Mouse (Mus musculus): ENCODE data around the gene Mllt6. TPM values are rescaled to one million over a fixed set of nuclear protein-coding genes. Genes with fewer than 3 reads are reported as not detected.
A peak's percentile ranks its signal among the peaks of the same experiment; 100 is the strongest.

The Mllt6 gene
- total and polyA plus RNA-seq, 3 experiments, result 24.3 to 55.6 (median 43.0) TPM

GRCm38 (mm10) chr11:97685613-97686321 is 22.6 kb downstream of the Mllt6 start, which contains the start of gene Cisd3:
TSS of gene Cisd3 (plus strand) at chr11:97685826.
- H3K36me3 ChIP-seq (replicated peaks in 1 of 2; ENCODE audit: control insufficient read depth in 1 of 2, insufficient read depth in 1 of 2, low read length in 1 of 2), result peaks cover 38 to 60% of the 10 kb centered on the region in 2 experiments
- H3K4me1 ChIP-seq (ENCODE audit: control insufficient read depth in 1 of 2, insufficient read depth in 2 of 2), result peaks cover 28 to 56% of the 10 kb centered on the region in 2 experiments
- peak within 1 kb of the TSS; percentile 62 to 79 (median 68) for H3K4me3 ChIP-seq (replicated peaks in 1 of 3; ENCODE audit: low read depth in 2 of 3, low read length in 2 of 3, poor library complexity in 1 of 3)
- peak within 1 kb of the TSS; percentile 91 for H3K4me2 ChIP-seq (ENCODE audit: insufficient read depth, low read depth, poor library complexity, severe bottlenecking)
- H3K9me3 ChIP-seq (replicated peaks; ENCODE audit: low read length), result no peaks in the 10 kb centered on the region
- dilution Hi-C loops (cut with MboI; ENCODE audit: extremely low pct_ligation_motif_present, extremely low pct_unique_long_range_greater_than_20kb, low sequenced_read_pairs) (no loop called here), in situ Hi-C loops (cut with MboI; ENCODE audit: low pct_ligation_motif_present, low pct_unique_long_range_greater_than_20kb, low sequenced_read_pairs) (no loop called here)
- H3K27ac ChIP-seq (ENCODE audit: insufficient read depth, low read depth), result peak within 1 kb of the TSS; percentile 79
- H3K9ac ChIP-seq (ENCODE audit: insufficient read depth, low read depth), result peak within 1 kb of the TSS; percentile 66
- H3K27me3 ChIP-seq (replicated peaks), result no peaks in the 10 kb centered on the region
- TF ChIP-seq SMC3 (IDR thresholded peaks at IDR 0.05; ENCODE audit: low read depth, low read length) (peak; percentile 22; the same call in 1 of the 2 replicates), NELFE (IDR thresholded peaks at IDR 0.05; ENCODE audit: low read depth, low read length) (0 out of 2 replicates have a peak, but pooled peaks have one; percentile 9), MXI1 (IDR thresholded peaks at IDR 0.05; ENCODE audit: low read depth, low read length) (peak; percentile 88), HCFC1 (IDR thresholded peaks at IDR 0.05; ENCODE audit: low read depth, low read length) (peak; percentile 47), PAX5 (IDR thresholded peaks at IDR 0.05; ENCODE audit: low read length) (no peak), E2F4 (IDR thresholded peaks at IDR 0.05; ENCODE audit: insufficient replicate concordance, low read depth, low read length) (no peak), IRF4 (IDR thresholded peaks at IDR 0.05; ENCODE audit: low read depth, low read length) (peak; percentile 53; the same call in 1 of the 2 replicates), JUN (IDR thresholded peaks at IDR 0.05; ENCODE audit: insufficient read depth, low read depth, low read length) (no peak), MAX (IDR thresholded peaks at IDR 0.05; ENCODE audit: low read length) (peak; percentile 70), MEF2A (IDR thresholded peaks at IDR 0.05; ENCODE audit: borderline replicate concordance, low read depth, low read length) (peak; percentile 48; the same call in 1 of the 2 replicates), TCF12 (IDR thresholded peaks at IDR 0.05; ENCODE audit: low read depth, low read length) (peak; percentile 70), USF1 (IDR thresholded peaks at IDR 0.05; ENCODE audit: low read depth, low read length) (peak; percentile 15; the same call in 1 of the 2 replicates), BHLHE40 (IDR thresholded peaks at IDR 0.05; ENCODE audit: low read depth, low read length) (peak; percentile 70), RAD21 (IDR thresholded peaks at IDR 0.05; ENCODE audit: low read depth, low read length) (peak; percentile 10), MYC (IDR thresholded peaks at IDR 0.05; ENCODE audit: low read depth, low read length) (peak; percentile 21; the same call in 1 of the 2 replicates), ZNF384 (IDR thresholded peaks at IDR 0.05; ENCODE audit: low read depth, low read length) (peak; percentile 74), ZKSCAN1 (IDR thresholded peaks at IDR 0.05; ENCODE audit: borderline replicate concordance, low read depth, low read length) (no peak), ZMIZ1 (IDR thresholded peaks at IDR 0.05; ENCODE audit: low read depth, low read length) (no peak), KAT2A (IDR thresholded peaks at IDR 0.05; ENCODE audit: insufficient replicate concordance, low read length) (no peak), UBTF (IDR thresholded peaks at IDR 0.05; ENCODE audit: low read depth, low read length) (no peak), CTCF (conservative IDR thresholded peaks at IDR 0.05 in 1 of 2, IDR thresholded peaks at IDR 0.05 in 1 of 2; ENCODE audit: low read depth in 2 of 2, low read length in 2 of 2) (peak in 1 of 2 experiments; percentile 26; a peak in 1 of 4 replicates), GABPA (IDR thresholded peaks at IDR 0.05; ENCODE audit: insufficient replicate concordance, low read depth, low read length) (no peak), USF2 (conservative IDR thresholded peaks at IDR 0.05; ENCODE audit: low read depth, low read length) (no peak), EP300 (IDR thresholded peaks at IDR 0.05; ENCODE audit: low read length) (no peak), CHD2 (IDR thresholded peaks at IDR 0.05; ENCODE audit: low read length) (no peak; the same call in 1 of the 2 replicates), POLR2A (IDR thresholded peaks at IDR 0.05; ENCODE audit: low read depth, low read length) (peak; percentile 70), ETS1 (conservative IDR thresholded peaks at IDR 0.05; ENCODE audit: low read depth, low read length) (no peak), ZC3H11A (IDR thresholded peaks at IDR 0.05; ENCODE audit: low read depth, low read length) (no peak), ELF1 (IDR thresholded peaks at IDR 0.05; ENCODE audit: low read depth, low read length) (peak; percentile 61; the same call in 1 of the 2 replicates), MAZ (IDR thresholded peaks at IDR 0.05; ENCODE audit: low read depth, low read length) (no peak), NRF1 (IDR thresholded peaks at IDR 0.05; ENCODE audit: low read depth, low read length) (peak; percentile 93), RCOR1 (conservative IDR thresholded peaks at IDR 0.05; ENCODE audit: low read depth, low read length) (no peak), SIN3A (IDR thresholded peaks at IDR 0.05; ENCODE audit: low read length) (peak; percentile 79; the same call in 1 of the 2 replicates), MAFK (IDR thresholded peaks at IDR 0.05; ENCODE audit: insufficient replicate concordance, low read length) (no peak), TBP (conservative IDR thresholded peaks at IDR 0.05; ENCODE audit: low read depth, low read length) (peak; percentile 69; the same call in 1 of the 2 replicates), JUND (conservative IDR thresholded peaks at IDR 0.05; ENCODE audit: low read depth, low read length) (no peak), POLR2AphosphoS2 (IDR thresholded peaks at IDR 0.05; ENCODE audit: low read depth, low read length) (no peak; the same call in none of the 2 replicates), CHD1 (IDR thresholded peaks at IDR 0.05; ENCODE audit: low read depth, low read length) (no peak; the same call in 1 of the 2 replicates)
- H3K79me2 ChIP-seq (replicated peaks; ENCODE audit: control insufficient read depth, extremely low read depth, insufficient read depth, poor library complexity, severe bottlenecking), result peaks cover 6% of the 10 kb centered on the region; the same call in 1 of the 2 replicates
- DNase-seq (ENCODE audit: extremely low read depth), result peak; percentile 93
